Mouse (Mus musculus): ENCODE results near the gene Pold4.

Gene Pold4

GRCm38 (mm10) chr19:4231253-4232185 is at the start of gene Pold4:
Gene Pold4, plus strand, starts transcription at chr19:4231899.
- peak; percentile 97 for DNase-seq (ENCODE audit: low read depth)

- DNase-seq (ENCODE audit: low read depth), result no peak
These were observed 48.0 kb upstream of the Pold4 start for GRCm38 (mm10) chr19:4183689-4184088.

- peak; percentile 92 for DNase-seq (ENCODE audit: low read depth)
These were observed 46.4 kb upstream of the Pold4 start for GRCm38 (mm10) chr19:4184976-4185975.

- DNase-seq (ENCODE audit: low read depth), result no peak
These were observed 44.4 kb upstream of the Pold4 start for GRCm38 (mm10) chr19:4187303-4187702.

- DNase-seq (ENCODE audit: low read depth), result peak; percentile 68
These were observed 42.6 kb upstream of the Pold4 start for GRCm38 (mm10) chr19:4189051-4189620.

GRCm38 (mm10) chr19:4190831-4191334 is 40.8 kb upstream of the Pold4 start, which contains the start of gene Tbc1d10c:
Gene Tbc1d10c, minus strand, starts transcription at chr19:4191284.
- DNase-seq (ENCODE audit: low read depth), result peak; percentile 89

- peak; percentile 98 for DNase-seq (ENCODE audit: low read depth)
These were observed 40.0 kb upstream of the Pold4 start, which contains the start of gene Ppp1ca for GRCm38 (mm10) chr19:4191528-4192250. Gene Ppp1ca, plus strand, starts transcription at chr19:4192065.

GRCm38 (mm10) chr19:4192251-4192985 is 39.3 kb upstream of the Pold4 start:
- no peak for DNase-seq (ENCODE audit: low read depth)

- DNase-seq (ENCODE audit: low read depth), result no peak
These were observed 38.6 kb upstream of the Pold4 start for GRCm38 (mm10) chr19:4193129-4193528.

GRCm38 (mm10) chr19:4194021-4194724 is 37.5 kb upstream of the Pold4 start:
- DNase-seq (ENCODE audit: low read depth), result peak; percentile 45

- DNase-seq (ENCODE audit: low read depth), result no peak
These were observed 36.7 kb upstream of the Pold4 start for GRCm38 (mm10) chr19:4194776-4195650.

- no peak for DNase-seq (ENCODE audit: low read depth)
These were observed 35.7 kb upstream of the Pold4 start for GRCm38 (mm10) chr19:4196048-4196447.

- DNase-seq (ENCODE audit: low read depth), result no peak
These were observed 35.2 kb upstream of the Pold4 start for GRCm38 (mm10) chr19:4196548-4196947.

- no peak for DNase-seq (ENCODE audit: low read depth)
These were observed 34.5 kb upstream of the Pold4 start for GRCm38 (mm10) chr19:4197180-4197579.

GRCm38 (mm10) chr19:4201291-4201909 is 30.3 kb upstream of the Pold4 start, which contains the start of gene Rad9a:
Gene Rad9a, minus strand, starts transcription at chr19:4201662.
- peak; percentile 98 for DNase-seq (ENCODE audit: low read depth)

GRCm38 (mm10) chr19:4202149-4202548 is 29.6 kb upstream of the Pold4 start:
- DNase-seq (ENCODE audit: low read depth), result peak; percentile 47

GRCm38 (mm10) chr19:4203148-4203547 is 28.6 kb upstream of the Pold4 start:
- DNase-seq (ENCODE audit: low read depth), result peak; percentile 77

All from induced T-regulatory cell, adult 2 months (primary cell).